Mouse (Mus musculus) kidney, adult 11 months (tissue): Measurements from ENCODE around the gene Iqgap1.

Experiments
- DNase-seq: peaks from one replicate; pipeline ENCODE4 v3.0.0; 2022

Gene Iqgap1

DNA sequence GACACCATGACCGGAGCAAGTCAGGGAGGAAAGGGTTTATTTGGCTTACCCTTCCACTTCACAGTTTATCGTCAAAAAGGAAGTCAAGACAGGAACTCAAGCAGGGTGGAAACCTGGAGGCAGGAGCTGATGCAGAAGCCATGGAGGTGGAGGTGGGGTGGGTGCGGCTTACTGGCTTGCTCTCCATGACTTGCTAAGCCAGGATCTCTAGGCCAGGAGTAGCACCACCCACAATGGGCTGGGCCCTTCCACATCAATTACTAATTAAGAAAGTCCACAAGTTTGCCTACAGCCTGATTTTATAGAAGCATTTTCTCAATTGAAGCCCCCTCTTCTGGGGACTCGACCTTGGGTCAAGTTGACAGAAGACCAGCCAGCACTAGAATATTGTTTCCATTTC, 121.7 kb downstream of the Iqgap1 start:
- no peak for DNase-seq

DNA sequence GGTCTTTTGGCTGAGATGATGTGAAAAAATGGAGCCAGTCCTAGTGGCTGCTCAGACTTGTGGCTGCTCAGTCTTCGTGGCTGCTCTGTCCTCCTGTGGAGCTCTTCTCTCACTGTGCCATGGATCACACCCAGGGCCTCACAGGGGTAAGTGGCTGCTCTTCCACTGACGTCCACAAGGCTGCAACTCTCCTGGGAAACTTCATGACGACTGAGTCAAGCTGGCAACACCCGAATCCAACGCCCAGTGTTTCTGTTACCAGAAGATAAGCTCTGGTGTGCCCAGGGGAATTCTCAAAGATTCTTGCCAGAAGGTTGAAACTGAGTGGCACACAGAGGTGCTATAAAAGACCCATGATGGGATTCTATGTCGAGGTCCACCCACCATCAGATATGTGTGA, 123.3 kb downstream of the Iqgap1 start:
- DNase-seq, result no peak

DNA sequence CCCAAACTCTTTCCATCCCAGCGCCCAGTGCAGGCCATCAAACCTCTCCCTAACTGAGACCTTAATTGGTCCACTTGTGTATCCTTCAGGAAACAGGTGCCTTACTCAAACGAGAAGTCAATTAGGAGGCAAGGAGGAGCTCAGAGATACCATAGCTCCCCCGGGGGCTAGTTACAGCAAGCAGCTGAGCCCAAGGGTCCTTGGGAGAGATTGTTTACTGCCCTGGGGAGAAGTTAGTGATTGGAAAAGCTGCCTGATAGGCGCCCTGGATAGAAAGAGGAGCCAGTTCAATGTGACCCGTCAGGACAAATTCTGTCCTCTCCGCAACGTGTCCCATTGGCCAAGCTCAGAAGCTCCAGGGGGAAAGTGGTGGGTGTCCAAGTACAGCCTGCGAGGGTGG, 126.1 kb downstream of the Iqgap1 start:
- DNase-seq, result no peak

DNA sequence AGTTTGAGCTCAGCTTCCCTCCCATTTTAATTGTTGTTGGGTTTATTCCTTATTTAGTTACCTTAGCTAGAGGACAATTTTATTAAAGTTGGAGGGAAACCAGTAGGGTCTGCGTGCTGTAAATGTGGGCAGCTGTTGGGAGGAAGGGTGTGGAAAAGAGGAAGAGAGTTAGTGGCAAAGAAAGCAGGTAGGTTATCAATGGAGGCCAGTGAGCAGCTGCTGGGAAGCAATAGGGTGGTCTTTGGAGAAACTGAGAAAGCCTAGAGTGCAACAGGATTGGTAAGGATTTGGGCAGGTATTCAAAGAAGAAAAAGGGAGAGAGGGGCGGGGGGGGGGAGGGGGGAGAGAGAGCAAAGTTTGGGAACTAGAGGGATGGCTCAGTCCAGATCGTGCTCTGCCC, 126.8 kb downstream of the Iqgap1 start:
- no peak for DNase-seq

DNA sequence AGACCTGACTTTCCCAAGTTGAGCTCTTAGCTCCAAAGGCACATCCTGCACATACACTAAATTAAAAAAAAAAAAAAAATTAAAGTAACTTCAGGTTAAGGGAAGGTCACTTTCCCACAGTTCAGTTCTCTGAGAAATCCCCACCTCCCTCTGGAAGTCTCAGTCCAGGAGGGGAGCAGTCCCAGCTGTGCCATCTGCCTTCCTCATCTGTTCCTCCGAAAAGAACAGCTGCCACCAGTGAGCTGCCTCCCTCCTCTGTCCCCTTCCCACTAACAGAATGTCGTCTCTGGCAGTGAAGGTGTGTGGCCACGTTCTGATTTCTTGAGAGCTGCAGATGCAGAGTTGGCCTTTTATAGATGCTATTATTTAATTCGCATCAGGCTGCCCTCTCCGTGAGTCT, 127.9 kb downstream of the Iqgap1 start:
- DNase-seq, result no peak

DNA sequence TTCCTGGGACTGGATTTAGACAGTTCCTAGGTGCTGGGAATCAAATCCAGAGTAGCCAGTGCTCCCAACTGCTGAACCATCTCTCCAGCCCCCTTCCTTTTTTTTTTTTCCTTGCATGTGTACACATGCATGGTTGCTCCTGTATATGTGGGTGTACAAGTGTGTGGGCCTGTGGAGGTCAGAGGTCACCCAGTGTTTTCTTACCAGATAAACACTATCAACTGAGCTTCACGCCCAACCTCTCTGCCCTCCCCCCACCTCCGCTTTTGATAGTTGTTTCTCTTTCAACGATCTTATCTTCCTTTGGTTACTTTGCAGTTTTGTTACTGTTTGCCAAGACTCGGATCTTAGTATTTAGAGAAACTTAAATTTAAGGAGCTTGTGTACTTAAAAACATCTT, 128.9 kb downstream of the Iqgap1 start:
- no peak for DNase-seq

GRCm38 (mm10) chr7:80696334-80696733, 129.4 kb downstream of the Iqgap1 start:
- DNase-seq, result no peak

DNA sequence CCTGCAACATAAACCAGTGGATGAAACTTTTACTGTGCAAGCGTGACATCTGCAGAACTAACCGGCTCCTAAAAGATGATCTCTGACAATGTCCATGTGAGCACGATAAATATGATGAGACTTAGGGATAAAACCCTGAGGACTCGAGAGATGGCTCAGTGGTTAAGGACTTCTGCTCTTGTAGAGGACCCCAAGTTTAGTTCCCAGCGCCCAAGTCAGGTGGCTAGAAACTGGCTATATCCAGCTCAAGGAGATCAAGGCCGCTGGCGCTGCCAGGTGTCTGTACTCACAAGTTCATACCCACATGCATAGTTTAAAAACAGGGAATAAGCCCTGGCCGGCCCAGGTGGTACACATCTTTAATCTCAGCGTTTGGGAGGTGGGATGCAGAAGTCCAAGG, 133.3 kb downstream of the Iqgap1 start:
- DNase-seq, result no peak

GRCm38 (mm10) chr7:80691131-80691530, 134.6 kb downstream of the Iqgap1 start:
- no peak for DNase-seq

DNA sequence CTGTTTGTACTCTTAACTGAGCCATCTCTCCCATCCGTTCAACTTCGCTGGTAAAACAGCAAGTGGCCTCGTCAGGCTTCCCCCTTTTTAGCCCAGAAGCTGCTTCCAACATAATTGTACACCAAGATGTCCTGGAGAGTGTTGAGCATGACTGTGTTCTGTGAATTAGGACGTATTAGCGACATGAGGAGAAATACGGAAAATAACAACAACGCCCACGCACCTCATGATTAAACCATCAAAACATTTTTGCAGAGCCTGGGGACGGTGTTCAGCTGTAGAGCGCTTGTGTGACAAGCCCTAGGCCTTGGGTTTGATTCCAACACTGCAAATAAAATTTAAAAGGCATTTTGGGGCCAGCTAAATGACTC, 136.6 kb downstream of the Iqgap1 start:
- DNase-seq, result no peak

- peak; percentile 64 for DNase-seq
Observed at GRCm38 (mm10) chr7:80688556-80689220, 137.1 kb downstream of the Iqgap1 start, which contains the start of gene Crtc3. Crtc3 (minus strand) TSS chr7:80688877.

- peak; percentile 48 for DNase-seq
Observed at GRCm38 (mm10) chr7:80687721-80688555, 137.8 kb downstream of the Iqgap1 start.

DNA sequence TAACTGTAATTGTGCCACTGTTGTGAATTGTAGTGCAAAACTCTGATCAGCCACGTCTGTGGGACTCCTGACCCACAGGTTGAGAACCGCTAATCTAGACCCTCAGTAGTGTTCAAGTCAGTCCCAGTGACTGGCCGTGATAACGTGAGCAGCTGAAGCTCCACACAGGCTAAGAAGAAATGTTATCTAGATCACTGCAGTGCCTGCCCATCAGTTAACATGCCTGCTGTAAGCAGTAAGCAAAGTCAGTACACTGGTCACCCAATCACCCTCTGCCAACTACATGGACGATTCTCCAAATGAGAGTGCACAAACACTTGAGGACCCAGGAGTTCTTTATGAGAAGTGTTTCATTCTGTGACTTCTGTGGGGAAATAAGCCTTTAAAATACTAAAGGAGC, 140.1 kb downstream of the Iqgap1 start:
- DNase-seq, result no peak

GRCm38 (mm10) chr7:80682630-80683029, 143.1 kb downstream of the Iqgap1 start:
- no peak for DNase-seq

- DNase-seq, result no peak
Observed at GRCm38 (mm10) chr7:80680218-80680847, 145.4 kb downstream of the Iqgap1 start.

DNA sequence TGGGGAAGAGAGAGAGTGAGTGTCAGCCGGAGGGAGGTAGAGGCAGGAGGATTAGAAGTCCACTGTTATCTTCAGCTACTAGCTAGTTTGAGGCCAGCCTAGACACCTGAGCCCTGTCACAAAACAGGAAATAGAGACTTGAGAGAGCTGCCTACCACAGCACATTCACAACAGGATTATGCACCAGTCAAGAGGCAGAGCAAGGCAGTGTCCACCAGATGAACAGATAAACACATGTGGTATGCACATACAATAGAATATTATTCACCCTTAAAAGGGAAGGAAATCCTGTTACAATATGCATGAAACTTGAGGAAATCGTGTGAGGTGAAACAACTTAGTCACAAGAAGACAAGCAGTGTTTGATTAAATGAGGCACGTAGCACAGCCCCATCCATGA, 153.5 kb downstream of the Iqgap1 start:
- no peak for DNase-seq

GRCm38 (mm10) chr7:80670889-80671288, 154.9 kb downstream of the Iqgap1 start:
- no peak for DNase-seq

DNA sequence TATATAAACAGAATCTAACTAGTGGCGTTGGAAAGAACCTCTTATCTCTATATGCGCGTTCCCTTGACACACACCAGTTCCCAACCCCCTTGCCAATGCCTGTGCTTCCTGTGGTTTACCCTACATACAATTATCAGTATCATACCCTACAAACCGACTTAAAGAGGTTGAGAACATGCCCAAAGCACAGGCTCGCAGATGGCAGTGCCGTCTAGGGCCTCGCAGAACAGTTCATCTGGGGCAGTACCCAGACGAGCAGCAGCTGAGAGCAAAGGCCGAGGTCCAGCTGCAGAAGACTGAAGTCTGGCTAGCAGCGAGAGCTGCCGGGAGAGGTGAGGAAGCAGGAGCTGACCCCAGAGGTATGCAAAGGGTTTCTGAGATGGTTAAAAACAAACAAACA, 158.6 kb downstream of the Iqgap1 start:
- DNase-seq, result peak; percentile 51

DNA sequence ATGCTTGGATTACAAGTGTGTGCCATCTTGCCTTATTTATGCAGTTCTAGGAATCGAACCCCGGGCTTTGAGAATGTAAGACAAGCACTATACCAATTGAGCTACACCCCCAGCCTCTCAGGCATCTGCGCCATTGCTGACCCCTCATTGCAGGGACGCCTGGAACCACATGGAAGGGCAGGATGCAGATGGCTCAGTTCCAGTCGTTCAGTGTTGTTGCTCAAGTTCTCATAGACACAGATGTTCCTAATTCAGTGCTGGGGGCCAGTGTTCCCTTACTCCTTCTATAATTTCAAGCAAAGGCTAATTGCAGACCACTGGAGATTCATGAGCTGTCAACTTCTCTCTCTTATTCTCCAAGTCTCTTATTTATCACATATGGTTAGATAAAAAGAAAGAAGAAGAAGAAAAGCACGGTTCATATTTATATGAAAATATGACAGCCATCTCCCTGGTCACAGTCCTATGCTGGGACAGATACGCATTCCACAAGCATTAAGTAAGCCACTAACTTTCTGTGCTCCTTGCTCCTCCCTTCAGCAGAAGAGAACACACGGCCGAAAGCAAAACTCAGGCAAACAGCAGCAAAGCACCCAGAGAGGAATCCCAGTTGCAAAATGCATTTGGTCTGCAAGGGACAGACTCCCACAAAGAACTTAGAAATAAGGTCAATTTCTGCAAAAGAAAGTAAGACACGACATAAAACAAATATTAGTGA, 159.4 kb downstream of the Iqgap1 start:
- no peak for DNase-seq
